Mouse (Mus musculus): ENCODE data around the gene Tcaf2. TPM values are rescaled to one million over a fixed set of nuclear protein-coding genes. Genes with fewer than 3 reads are reported as not detected.

The Tcaf2 gene
- polyA plus RNA-seq (2014; fragmentation: Nextera tagmentation; extraction: Ambion mirVana): 0.55 and 0.63 TPM in 2 replicates

GRCm38 (mm10) chr6:42644912-42645549 is at the start of gene Tcaf2:
TSS of gene Tcaf2 (minus strand) at chr6:42645254.
- ATAC-seq: peak; percentile 98
- under 1% methylated on average over 23 of the region's 23 CpGs for WGBS
- no peak within 1 kb of the TSS for H3K9ac ChIP-seq (ENCODE audit: low read length)
- H3K4me2 ChIP-seq (ENCODE audit: low read length): peak within 1 kb of the TSS; percentile 56
- H3K27me3 ChIP-seq (replicated peaks; ENCODE audit: control insufficient read depth, insufficient read depth, low read length): no peaks in the 10 kb centered on the region
- no peaks in the 10 kb centered on the region for H3K4me1 ChIP-seq (ENCODE audit: control insufficient read depth, insufficient read depth, low read length)
- no peak within 1 kb of the TSS for H3K27ac ChIP-seq (ENCODE audit: low read depth, low read length)
- peak; percentile 83 for DNase-seq (ENCODE audit: low spot score)
- peak within 1 kb of the TSS; percentile 28 for H3K4me3 ChIP-seq (ENCODE audit: low read depth, low read length)
- no peaks in the 10 kb centered on the region for H3K36me3 ChIP-seq (ENCODE audit: control insufficient read depth, insufficient read depth, low read length)
- H3K9me3 ChIP-seq (replicated peaks; ENCODE audit: control insufficient read depth, low read length): no peaks in the 10 kb centered on the region

DNA sequence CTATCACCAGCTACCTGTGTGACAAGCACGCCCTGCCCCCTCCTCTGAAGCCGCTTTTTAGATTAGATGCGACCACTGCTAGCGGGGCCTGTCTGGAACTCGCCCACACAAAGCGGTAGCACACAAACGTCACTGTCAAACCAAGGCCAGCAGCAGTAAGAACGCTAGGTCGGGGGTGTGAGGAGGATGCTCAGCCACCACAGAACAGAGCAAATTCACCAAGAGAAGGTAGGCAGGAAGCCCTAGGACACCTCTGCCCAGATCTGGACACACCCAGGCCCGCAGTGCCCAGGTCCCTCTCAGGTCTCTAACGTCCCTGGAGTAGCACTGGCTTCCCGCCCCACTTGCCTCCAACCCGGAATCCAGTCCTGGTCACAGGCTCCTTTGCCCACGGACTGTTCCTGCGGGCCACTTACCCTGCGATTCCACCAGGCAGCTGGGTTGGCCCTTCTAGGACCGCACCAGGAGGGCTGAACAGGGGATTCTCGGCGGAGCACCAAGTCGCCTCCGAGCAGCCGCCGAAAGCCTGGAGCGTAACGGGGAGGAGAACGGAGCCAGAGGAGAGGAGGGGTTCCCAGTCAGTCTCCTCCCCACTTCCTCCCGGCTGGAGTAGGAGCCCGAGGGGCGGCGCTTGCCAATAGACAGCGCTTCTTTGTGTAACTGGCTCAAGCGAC is 47.6 kb upstream of the Tcaf2 start:
- under 1% methylated on average over 32 of the region's 32 CpGs for WGBS
- Histone ChIP-seq H3K9me3 (replicated peaks; ENCODE audit: control insufficient read depth, low read length) (peaks cover under 1% of the 10 kb centered on the region; the same call in 1 of the 2 replicates), H3K27me3 (replicated peaks; ENCODE audit: control insufficient read depth, insufficient read depth, low read length) (no peaks in the 10 kb centered on the region), H3K4me1 (ENCODE audit: control insufficient read depth, insufficient read depth, low read length) (0 out of 2 replicates have a peak, but pooled peaks cover 5% of the 10 kb centered on the region), H3K27ac (ENCODE audit: low read depth, low read length) (peak overlapping the region; percentile 97), H3K36me3 (ENCODE audit: control insufficient read depth, insufficient read depth, low read length) (peaks cover 6% of the 10 kb centered on the region; the same call in 1 of the 2 replicates), H3K9ac (ENCODE audit: low read length) (peak overlapping the region; percentile 96), H3K4me2 (ENCODE audit: low read length) (peak overlapping the region; percentile 75), H3K4me3 (ENCODE audit: low read depth, low read length) (peak overlapping the region; percentile 79)
- peak; percentile 95 for ATAC-seq
- DNase-seq (ENCODE audit: low spot score): peak; percentile 96

GRCm38 (mm10) chr6:42692154-42692516 is 47.1 kb upstream of the Tcaf2 start:
- Histone ChIP-seq H3K4me2 (ENCODE audit: low read length) (peak overlapping the region; percentile 75), H3K4me3 (ENCODE audit: low read depth, low read length) (peak overlapping the region; percentile 79), H3K27ac (ENCODE audit: low read depth, low read length) (peak overlapping the region; percentile 97), H3K36me3 (ENCODE audit: control insufficient read depth, insufficient read depth, low read length) (peaks cover 7% of the 10 kb centered on the region; the same call in 1 of the 2 replicates), H3K9me3 (replicated peaks; ENCODE audit: control insufficient read depth, low read length) (no peaks in the 10 kb centered on the region), H3K4me1 (ENCODE audit: control insufficient read depth, insufficient read depth, low read length) (0 out of 2 replicates have a peak, but pooled peaks cover 5% of the 10 kb centered on the region), H3K27me3 (replicated peaks; ENCODE audit: control insufficient read depth, insufficient read depth, low read length) (no peaks in the 10 kb centered on the region), H3K9ac (ENCODE audit: low read length) (peak overlapping the region; percentile 96)
- ATAC-seq (peak; percentile 85), DNase-seq (ENCODE audit: low spot score) (peak; percentile 92)
- under 1% methylated on average over 10 of the region's 10 CpGs for WGBS

- ATAC-seq (no peak), DNase-seq (ENCODE audit: low spot score) (no peak)
- Histone ChIP-seq H3K27ac (ENCODE audit: low read depth, low read length) (no peak overlapping the region), H3K4me2 (ENCODE audit: low read length) (no peak overlapping the region), H3K4me1 (ENCODE audit: control insufficient read depth, insufficient read depth, low read length) (0 out of 2 replicates have a peak, but pooled peaks cover 5% of the 10 kb centered on the region), H3K9ac (ENCODE audit: low read length) (no peak overlapping the region), H3K27me3 (replicated peaks; ENCODE audit: control insufficient read depth, insufficient read depth, low read length) (no peaks in the 10 kb centered on the region), H3K4me3 (ENCODE audit: low read depth, low read length) (no peak overlapping the region), H3K36me3 (ENCODE audit: control insufficient read depth, insufficient read depth, low read length) (peaks cover 28% of the 10 kb centered on the region), H3K9me3 (replicated peaks; ENCODE audit: control insufficient read depth, low read length) (no peaks in the 10 kb centered on the region)
Measured at GRCm38 (mm10) chr6:42689761-42690160, 44.7 kb upstream of the Tcaf2 start.

DNA sequence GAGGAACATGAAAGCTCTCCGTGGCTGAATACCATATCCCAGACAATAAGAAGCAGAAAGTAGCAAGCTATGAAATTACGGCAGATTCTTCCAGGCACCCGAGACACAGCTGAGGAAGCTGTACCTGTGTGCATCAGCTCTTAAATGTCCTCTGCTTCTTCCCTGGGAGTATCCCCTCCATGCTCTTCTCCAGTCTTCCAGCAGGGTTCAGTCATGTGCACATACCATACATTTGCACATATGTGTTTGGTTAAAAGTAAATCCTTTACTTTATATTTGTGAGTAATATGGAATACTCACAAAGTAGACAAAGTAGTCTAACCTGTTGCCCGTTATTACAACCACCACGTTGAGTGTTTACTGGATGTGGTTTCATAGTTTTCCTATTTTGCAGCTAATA is 42.9 kb upstream of the Tcaf2 start:
- Histone ChIP-seq H3K9me3 (replicated peaks; ENCODE audit: control insufficient read depth, low read length) (no peaks in the 10 kb centered on the region), H3K27me3 (replicated peaks; ENCODE audit: control insufficient read depth, insufficient read depth, low read length) (no peaks in the 10 kb centered on the region), H3K27ac (ENCODE audit: low read depth, low read length) (no peak overlapping the region), H3K4me3 (ENCODE audit: low read depth, low read length) (no peak overlapping the region), H3K4me1 (ENCODE audit: control insufficient read depth, insufficient read depth, low read length) (0 out of 2 replicates have a peak, but pooled peaks cover 5% of the 10 kb centered on the region), H3K36me3 (ENCODE audit: control insufficient read depth, insufficient read depth, low read length) (peaks cover 41% of the 10 kb centered on the region), H3K4me2 (ENCODE audit: low read length) (no peak overlapping the region), H3K9ac (ENCODE audit: low read length) (no peak overlapping the region)
- WGBS: 88% methylated on average over 5 of the region's 5 CpGs
- DNase-seq (ENCODE audit: low spot score) (no peak), ATAC-seq (no peak)

DNA sequence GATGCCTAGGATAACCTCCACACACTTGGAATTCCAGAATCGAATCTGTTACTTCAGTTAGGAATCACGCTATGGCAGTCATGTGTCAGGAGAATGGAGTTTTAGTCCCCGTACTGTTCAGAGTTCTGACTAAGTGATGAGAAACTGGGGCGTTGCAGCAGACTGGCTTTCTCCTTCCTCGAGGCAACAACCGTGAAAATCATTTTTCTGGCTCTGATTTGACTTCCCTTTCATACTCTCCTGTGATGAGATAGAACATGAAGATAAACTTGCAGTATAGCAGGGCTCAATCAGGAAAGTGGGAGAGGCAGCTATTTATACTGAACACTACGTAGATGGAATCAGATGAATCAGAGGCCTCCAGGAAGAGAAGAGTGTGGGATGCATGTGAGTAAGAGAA is 35.0 kb upstream of the Tcaf2 start:
- H3K27ac ChIP-seq (ENCODE audit: low read depth, low read length): no peak overlapping the region
- H3K9ac ChIP-seq (ENCODE audit: low read length): no peak overlapping the region
- ATAC-seq: no peak
- peaks cover 78% of the 10 kb centered on the region for H3K36me3 ChIP-seq (ENCODE audit: control insufficient read depth, insufficient read depth, low read length)
- no peaks in the 10 kb centered on the region for H3K9me3 ChIP-seq (replicated peaks; ENCODE audit: control insufficient read depth, low read length)
- DNase-seq (ENCODE audit: low spot score): no peak
- H3K4me1 ChIP-seq (ENCODE audit: control insufficient read depth, insufficient read depth, low read length): no peaks in the 10 kb centered on the region
- H3K27me3 ChIP-seq (replicated peaks; ENCODE audit: control insufficient read depth, insufficient read depth, low read length): no peaks in the 10 kb centered on the region
- no peak overlapping the region for H3K4me3 ChIP-seq (ENCODE audit: low read depth, low read length)
- 94% methylated on average over 7 of the region's 7 CpGs for WGBS
- no peak overlapping the region for H3K4me2 ChIP-seq (ENCODE audit: low read length)

DNA sequence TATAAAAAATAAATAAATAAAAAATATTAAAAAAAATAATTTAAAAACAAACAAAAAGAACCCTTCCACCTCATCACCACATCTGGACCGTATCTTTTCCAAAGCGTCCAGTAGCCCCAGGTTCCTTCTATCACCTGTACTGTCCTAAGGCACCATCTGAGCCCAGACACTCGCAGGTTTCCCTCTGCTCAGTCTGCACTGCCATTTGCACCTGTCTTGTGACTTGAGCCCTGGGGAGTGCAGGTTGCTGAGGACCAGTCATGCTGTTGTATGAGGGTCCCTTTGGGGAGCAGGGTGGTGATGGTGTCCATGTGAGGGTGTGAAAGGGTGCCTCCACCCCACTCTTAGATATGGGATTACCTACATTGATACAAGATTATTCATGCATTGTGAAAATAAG is 31.0 kb upstream of the Tcaf2 start:
- Histone ChIP-seq H3K9ac (ENCODE audit: low read length) (no peak overlapping the region), H3K27ac (ENCODE audit: low read depth, low read length) (no peak overlapping the region), H3K9me3 (replicated peaks; ENCODE audit: control insufficient read depth, low read length) (no peaks in the 10 kb centered on the region), H3K36me3 (ENCODE audit: control insufficient read depth, insufficient read depth, low read length) (peaks cover 90% of the 10 kb centered on the region), H3K4me3 (ENCODE audit: low read depth, low read length) (no peak overlapping the region), H3K27me3 (replicated peaks; ENCODE audit: control insufficient read depth, insufficient read depth, low read length) (no peaks in the 10 kb centered on the region), H3K4me2 (ENCODE audit: low read length) (no peak overlapping the region), H3K4me1 (ENCODE audit: control insufficient read depth, insufficient read depth, low read length) (no peaks in the 10 kb centered on the region)
- WGBS: over 99% methylated on average over 3 of the region's 3 CpGs
- DNase-seq (ENCODE audit: low spot score): no peak
- no peak for ATAC-seq

GRCm38 (mm10) chr6:42671767-42672166 is 26.7 kb upstream of the Tcaf2 start:
- no peak for ATAC-seq
- 90% methylated on average over 1 of the region's 1 CpGs for WGBS
- DNase-seq (ENCODE audit: low spot score): no peak

GRCm38 (mm10) chr6:42667722-42668121 is 22.7 kb upstream of the Tcaf2 start:
- peaks cover 26% of the 10 kb centered on the region for H3K36me3 ChIP-seq (ENCODE audit: control insufficient read depth, insufficient read depth, low read length)
- no peak for ATAC-seq

More at GRCm38 (mm10) chr6:42671767-42672166, 26.7 kb upstream of the Tcaf2 start:
- Histone ChIP-seq H3K9me3 (replicated peaks; ENCODE audit: control insufficient read depth, low read length) (no peaks in the 10 kb centered on the region), H3K9ac (ENCODE audit: low read length) (no peak overlapping the region), H3K4me1 (ENCODE audit: control insufficient read depth, insufficient read depth, low read length) (no peaks in the 10 kb centered on the region), H3K4me3 (ENCODE audit: low read depth, low read length) (no peak overlapping the region), H3K36me3 (ENCODE audit: control insufficient read depth, insufficient read depth, low read length) (peaks cover 67% of the 10 kb centered on the region), H3K27me3 (replicated peaks; ENCODE audit: control insufficient read depth, insufficient read depth, low read length) (no peaks in the 10 kb centered on the region), H3K27ac (ENCODE audit: low read depth, low read length) (no peak overlapping the region), H3K4me2 (ENCODE audit: low read length) (no peak overlapping the region)

More at GRCm38 (mm10) chr6:42667722-42668121, 22.7 kb upstream of the Tcaf2 start:
- no peak overlapping the region for H3K4me2 ChIP-seq (ENCODE audit: low read length)
- H3K27me3 ChIP-seq (replicated peaks; ENCODE audit: control insufficient read depth, insufficient read depth, low read length): no peaks in the 10 kb centered on the region
- DNase-seq (ENCODE audit: low spot score): no peak
- WGBS: 96% methylated on average over 2 of the region's 2 CpGs
- no peak overlapping the region for H3K27ac ChIP-seq (ENCODE audit: low read depth, low read length)
- H3K4me3 ChIP-seq (ENCODE audit: low read depth, low read length): no peak overlapping the region
- H3K9ac ChIP-seq (ENCODE audit: low read length): no peak overlapping the region
- no peaks in the 10 kb centered on the region for H3K4me1 ChIP-seq (ENCODE audit: control insufficient read depth, insufficient read depth, low read length)
- no peaks in the 10 kb centered on the region for H3K9me3 ChIP-seq (replicated peaks; ENCODE audit: control insufficient read depth, low read length)
